Mouse (Mus musculus) layer of hippocampus, adult 18-20 months (tissue): Measurements from ENCODE around the gene Celf3. TPM values are rescaled to one million over a fixed set of nuclear protein-coding genes. Genes with fewer than 3 reads are reported as not detected.

Experiments used
- DNase-seq, 2 experiments: peaks; one replicate each; pipeline ENCODE4 v3.0.0; 2022; ENCODE audit warnings: low spot score in 2 of 2
- long read RNA-seq: library from polyadenylated mRNA; stranded (forward); transcript quantifications from one replicate; pipeline ENCODE4 v2.0.0, GENCODE M21; 2021
- total RNA-seq, 2 experiments: library from RNA; stranded (reverse); gene quantifications; 2 replicates each; pipeline ENCODE4 v1.2.3; 2021

The Celf3 gene
- 100 to 1,000 TPM; 167 to 185 TPM for total RNA-seq
- long read RNA-seq, partial matches to known transcripts, result 5 of 16 reads
- long read RNA-seq, other reads (novel, unspliced or antisense), result 10 of 16 reads

GRCm38 (mm10) chr3:94477981-94478422 is at the start of gene Celf3:
Gene Celf3 (plus strand): TSS chr3:94478295.
- DNase-seq, result peak; percentile 76 to 87

- DNase-seq, result no peak
Observed at GRCm38 (mm10) chr3:94430980-94431379, 47.1 kb upstream of the Celf3 start.

- DNase-seq, result no peak
Observed at GRCm38 (mm10) chr3:94434305-94434704, 43.8 kb upstream of the Celf3 start.

GRCm38 (mm10) chr3:94436420-94436819 is 41.7 kb upstream of the Celf3 start:
- no peak for DNase-seq

- peak in 1 of 2 experiments; percentile 28 for DNase-seq
Observed at GRCm38 (mm10) chr3:94441182-94441581, 36.9 kb upstream of the Celf3 start.

- DNase-seq, result peak; percentile 88 to 96
Observed at GRCm38 (mm10) chr3:94442951-94443596, 35.0 kb upstream of the Celf3 start, which contains the start of gene Mrpl9. Gene Mrpl9 (plus strand): TSS chr3:94443318.

- DNase-seq, result peak in 1 of 2 experiments; percentile 16
Observed at GRCm38 (mm10) chr3:94443597-94443964, 34.5 kb upstream of the Celf3 start, which contains the start of gene Oaz3. Gene Oaz3 (minus strand): TSS chr3:94443915.

- DNase-seq, result no peak
Observed at GRCm38 (mm10) chr3:94449377-94449776, 28.7 kb upstream of the Celf3 start.

GRCm38 (mm10) chr3:94456529-94457000 is 21.5 kb upstream of the Celf3 start:
- peak; percentile 72 to 90 for DNase-seq

GRCm38 (mm10) chr3:94457055-94457454 is 21.0 kb upstream of the Celf3 start:
- DNase-seq, result no peak

GRCm38 (mm10) chr3:94459834-94460233 is 18.3 kb upstream of the Celf3 start:
- no peak for DNase-seq

- DNase-seq, result peak in 1 of 2 experiments; percentile 57
Observed at GRCm38 (mm10) chr3:94463926-94464578, 14.0 kb upstream of the Celf3 start.

- DNase-seq, result peak; percentile 61 to 80
Observed at GRCm38 (mm10) chr3:94465632-94466430, 12.3 kb upstream of the Celf3 start.

- no peak for DNase-seq
Observed at GRCm38 (mm10) chr3:94468931-94469330, 9.2 kb upstream of the Celf3 start.

- peak in 1 of 2 experiments; percentile 56 for DNase-seq
Observed at GRCm38 (mm10) chr3:94472447-94473114, 5.5 kb upstream of the Celf3 start.

- no peak for DNase-seq
Observed at GRCm38 (mm10) chr3:94473115-94473505, 5.0 kb upstream of the Celf3 start.

- no peak for DNase-seq
Observed at GRCm38 (mm10) chr3:94473567-94474232, 4.4 kb upstream of the Celf3 start.

GRCm38 (mm10) chr3:94476301-94477035 is 1.6 kb upstream of the Celf3 start:
- DNase-seq, result no peak

- peak in 1 of 2 experiments; percentile 71 for DNase-seq
Observed at GRCm38 (mm10) chr3:94477444-94477843, 651 bp upstream of the Celf3 start.
